Mouse (Mus musculus) embryonic facial prominence, embryonic 11.5 days (tissue): ENCODE results near the gene Nosip. TPM values are rescaled to one million over a fixed set of nuclear protein-coding genes. Genes with fewer than 3 reads are reported as not detected.
"Not testable (repeated sequence)": the region's sequence is repeated elsewhere in the genome, so short reads cannot be mapped to it uniquely, and the experiment has no call there.

Experiments
- ATAC-seq: fragments of 200-750 bp; cut with Nextera tagmentation; replicated peaks from 2 replicates; pipeline ENCODE4 v1.8.0; 2017; ENCODE audit warnings: low read depth; ENCODE audit not compliant: insufficient number of reproducible peaks, low FRiP score, low TSS enrichment
- DNase-seq: peaks from one replicate; pipeline ENCODE4 v3.0.0-alpha.2; 2015; ENCODE audit warnings: low spot score
- H3K27ac ChIP-seq: fragments of 300-500 bp; sonication (generic); replicated peaks from 2 replicates; pipeline ENCODE4 v1.5.1; 2014; ENCODE audit warnings: mild to moderate bottlenecking, low read depth, low read length, control low read depth
- H3K27me3 ChIP-seq: fragments of 300-500 bp; sonication (generic); 2 replicates; pipeline ENCODE4 v1.6.1; 2014; ENCODE audit warnings: mild to moderate bottlenecking, low read length, moderate library complexity, mixed read lengths; ENCODE audit not compliant: control insufficient read depth, insufficient read depth
- H3K36me3 ChIP-seq: fragments of 300-500 bp; sonication (generic); replicated peaks from 2 replicates; pipeline ENCODE4 v1.6.1; 2014; ENCODE audit warnings: low read depth, mild to moderate bottlenecking, low read length, moderate library complexity, mixed read lengths; ENCODE audit not compliant: control insufficient read depth, insufficient read depth
- H3K4me1 ChIP-seq: fragments of 300-500 bp; sonication (generic); 2 replicates; pipeline ENCODE4 v1.6.1; 2014; ENCODE audit warnings: low read length, mixed read lengths; ENCODE audit not compliant: control insufficient read depth, insufficient read depth
- H3K4me2 ChIP-seq: fragments of 300-500 bp; sonication (generic); 2 replicates; pipeline ENCODE4 v1.6.1; 2014; ENCODE audit warnings: low read depth, mild to moderate bottlenecking, control low read depth, low read length, moderate library complexity
- H3K4me3 ChIP-seq: fragments of 300-500 bp; sonication (generic); 2 replicates; pipeline ENCODE4 v1.5.1; 2014; ENCODE audit warnings: low read depth, low read length, control low read depth
- H3K9ac ChIP-seq: fragments of 300-500 bp; sonication (generic); replicated peaks from 2 replicates; pipeline ENCODE4 v1.6.1; 2014; ENCODE audit warnings: mild to moderate bottlenecking, control low read depth, low read length
- H3K9me3 ChIP-seq: fragments of 300-500 bp; sonication (generic); replicated peaks from 2 replicates; pipeline ENCODE4 v1.6.1; 2016; ENCODE audit warnings: mild to moderate bottlenecking, low read length, inconsistent platforms, mixed read lengths; ENCODE audit not compliant: control insufficient read depth
- WGBS: fragments of 180-500 bp; shearing (Covaris S2); extraction: QIAGEN DNeasy Blood & Tissue Kit; methylation state at CpG from one replicate; pipeline ENCODE4 v1.1.7; 2014; 5-methylcytosine and 5-hydroxymethylcytosine counted together
- polyA plus RNA-seq: library from polyadenylated mRNA; unstranded; fragments of >200 nt; fragmentation: Nextera tagmentation; extraction: Ambion mirVana; gene quantifications from 2 replicates; pipeline ENCODE4 v1.2.1, GENCODE M21; 2014

The Nosip gene
- polyA plus RNA-seq, 1 experiment from 2014 or later: 63.8 TPM

- H3K27me3 ChIP-seq: no peaks in the 10 kb centered on the region
- no peaks in the 10 kb centered on the region for H3K9me3 ChIP-seq
- H3K9ac ChIP-seq: peak within 1 kb of the TSS; percentile 69
- no peaks in the 10 kb centered on the region; the same call in 1 of the 2 replicates for H3K36me3 ChIP-seq
- DNase-seq (peak; percentile 97), ATAC-seq (peak; percentile 89)
- H3K4me3 ChIP-seq: peak within 1 kb of the TSS; percentile 51
- peaks cover 2% of the 10 kb centered on the region; the same call in 1 of the 2 replicates for H3K4me1 ChIP-seq
- WGBS: under 1% methylated on average over 36 of the region's 36 CpGs
- peak within 1 kb of the TSS; percentile 88 for H3K4me2 ChIP-seq
- H3K27ac ChIP-seq: peak within 1 kb of the TSS; percentile 53
Observed at GRCm38 (mm10) chr7:45017242-45018061, 44.8 kb upstream of the Nosip start, which contains the start of gene Rras. Gene Rras, plus strand, starts transcription at chr7:45017961.

- Histone ChIP-seq H3K36me3 (no peaks in the 10 kb centered on the region), H3K9ac (no peak overlapping the region), H3K4me3 (no peak overlapping the region), H3K4me2 (no peak overlapping the region), H3K4me1 (peaks cover 2% of the 10 kb centered on the region; the same call in 1 of the 2 replicates), H3K27me3 (no peaks in the 10 kb centered on the region), H3K9me3 (no peaks in the 10 kb centered on the region), H3K27ac (no peak overlapping the region)
- no peak for ATAC-seq
- no peak for DNase-seq
- WGBS: 30% methylated on average over 8 of the region's 8 CpGs
Observed at GRCm38 (mm10) chr7:45019031-45019571, 43.1 kb upstream of the Nosip start.

GRCm38 (mm10) chr7:45020225-45020624 is 42.0 kb upstream of the Nosip start:
- 72% methylated on average over 9 of the region's 9 CpGs for WGBS
- no peaks in the 10 kb centered on the region for H3K4me1 ChIP-seq
- no peak overlapping the region for H3K27ac ChIP-seq
- no peaks in the 10 kb centered on the region for H3K9me3 ChIP-seq
- ATAC-seq (no peak), DNase-seq (no peak)
- no peaks in the 10 kb centered on the region for H3K27me3 ChIP-seq
- no peak overlapping the region for H3K4me2 ChIP-seq
- no peak overlapping the region for H3K4me3 ChIP-seq
- H3K36me3 ChIP-seq: no peaks in the 10 kb centered on the region
- no peak overlapping the region for H3K9ac ChIP-seq

GRCm38 (mm10) chr7:45023711-45024110 is 38.5 kb upstream of the Nosip start:
- H3K27ac ChIP-seq, H3K4me2 ChIP-seq, H3K4me3 ChIP-seq, H3K27me3 ChIP-seq, H3K9ac ChIP-seq, DNase-seq, H3K9me3 ChIP-seq, H3K4me1 ChIP-seq, ATAC-seq: not testable (repeated sequence)
- peaks cover 13% of the 10 kb centered on the region for H3K36me3 ChIP-seq
- 83% methylated on average over 5 of the region's 5 CpGs for WGBS

- H3K4me2 ChIP-seq: no peak overlapping the region
- H3K27ac ChIP-seq: no peak overlapping the region
- no peak for ATAC-seq
- no peak overlapping the region for H3K4me3 ChIP-seq
- no peaks in the 10 kb centered on the region for H3K9me3 ChIP-seq
- no peak for DNase-seq
- no peaks in the 10 kb centered on the region for H3K27me3 ChIP-seq
- H3K9ac ChIP-seq: no peak overlapping the region
- no peaks in the 10 kb centered on the region for H3K4me1 ChIP-seq
- WGBS: 89% methylated on average over 15 of the region's 15 CpGs
- peaks cover 16% of the 10 kb centered on the region for H3K36me3 ChIP-seq
Observed at GRCm38 (mm10) chr7:45024281-45025248, 37.7 kb upstream of the Nosip start.

- DNase-seq (no peak), ATAC-seq (no peak)
- no peak overlapping the region for H3K4me2 ChIP-seq
- no peaks in the 10 kb centered on the region for H3K9me3 ChIP-seq
- no peak overlapping the region for H3K27ac ChIP-seq
- WGBS: 77% methylated on average over 8 of the region's 8 CpGs
- no peaks in the 10 kb centered on the region for H3K27me3 ChIP-seq
- no peak overlapping the region for H3K9ac ChIP-seq
- H3K36me3 ChIP-seq: peaks cover 26% of the 10 kb centered on the region
- H3K4me1 ChIP-seq: no peaks in the 10 kb centered on the region
- no peak overlapping the region for H3K4me3 ChIP-seq
Observed at GRCm38 (mm10) chr7:45025601-45026220, 36.5 kb upstream of the Nosip start.

GRCm38 (mm10) chr7:45026256-45026655 is 36.0 kb upstream of the Nosip start:
- peaks cover 32% of the 10 kb centered on the region for H3K36me3 ChIP-seq
- H3K4me3 ChIP-seq: no peak overlapping the region
- no peaks in the 10 kb centered on the region for H3K9me3 ChIP-seq
- no peak overlapping the region for H3K27ac ChIP-seq
- no peak overlapping the region for H3K4me2 ChIP-seq
- H3K9ac ChIP-seq: no peak overlapping the region
- no peaks in the 10 kb centered on the region for H3K4me1 ChIP-seq
- no peaks in the 10 kb centered on the region for H3K27me3 ChIP-seq
- DNase-seq (no peak), ATAC-seq (0 out of 2 replicates have a peak, but pooled peaks have one; percentile 19)
- 50% methylated on average over 2 of the region's 2 CpGs for WGBS
